Mouse (Mus musculus): ENCODE measurements around the gene Kcnc1. TPM values are rescaled to one million over a fixed set of nuclear protein-coding genes. Genes with fewer than 3 reads are reported as not detected.

Gene Kcnc1
- total and polyA plus RNA-seq, 3 experiments, result not detected

DNA sequence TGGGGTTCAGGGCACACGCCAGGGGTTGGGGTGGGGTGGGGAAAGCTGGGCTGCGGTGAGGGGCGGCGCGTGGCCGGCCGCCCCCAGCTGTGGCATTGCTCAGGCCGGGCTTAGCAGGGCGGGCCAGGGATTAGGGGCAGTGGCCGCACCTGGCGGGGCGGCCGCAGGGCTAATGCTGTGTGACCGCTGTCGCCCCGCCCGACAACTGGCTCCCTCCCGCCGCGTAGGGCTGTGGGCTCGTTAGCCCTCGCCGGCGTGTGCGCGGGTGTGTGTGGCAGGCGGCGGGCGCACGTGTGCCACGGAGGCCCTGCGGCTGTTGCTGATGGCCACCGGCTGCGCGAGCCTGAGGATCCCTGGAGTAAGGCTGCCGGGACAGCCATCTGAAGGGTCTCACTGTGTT, 47.5 kb upstream of the Kcnc1 start (continued):
- TF ChIP-seq ETS1 (IDR thresholded peaks at IDR 0.05; ENCODE audit: low read depth, low read length) (no peak), NELFE (IDR thresholded peaks at IDR 0.05; ENCODE audit: low read depth, low read length) (no peak), POLR2AphosphoS5 (IDR thresholded peaks at IDR 0.05; ENCODE audit: borderline replicate concordance, low read depth, low read length) (no peak)

DNA sequence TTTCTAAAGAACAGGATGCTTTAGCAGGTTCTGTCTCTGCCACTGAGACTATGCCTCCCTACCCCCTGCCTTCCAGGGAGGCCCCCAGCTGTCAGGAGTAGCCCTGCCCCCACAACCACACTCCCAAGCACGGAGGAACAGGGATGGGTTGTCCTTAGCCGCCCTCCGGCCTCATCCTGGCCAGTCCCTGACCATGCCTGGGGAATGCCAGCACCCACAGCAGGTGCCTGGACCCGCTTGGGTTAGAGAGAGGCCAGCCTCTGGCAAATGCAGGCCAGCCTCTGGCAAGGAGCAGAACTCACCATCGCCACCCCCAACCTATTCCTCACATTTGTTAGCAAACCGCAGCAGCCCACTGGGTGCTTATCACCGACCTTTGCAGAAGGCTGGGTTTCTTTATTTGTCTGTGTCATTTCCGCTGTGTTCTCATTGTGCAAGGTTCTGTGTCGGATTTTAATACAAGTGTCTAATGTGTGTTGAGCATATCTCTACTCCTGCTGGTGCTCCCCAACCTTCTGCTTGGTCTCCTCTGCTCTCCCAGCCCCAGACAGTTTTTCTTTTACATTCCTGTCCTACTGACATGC, 46.1 kb upstream of the Kcnc1 start:
- no peaks in the 10 kb centered on the region for H3K36me3 ChIP-seq (ENCODE audit: control insufficient read depth in 1 of 2, insufficient read depth in 2 of 2, low read length in 2 of 2)
- H3K4me3 ChIP-seq (ENCODE audit: control insufficient read depth in 1 of 2, insufficient read depth in 1 of 2, low read depth in 2 of 2, low read length in 2 of 2), result no peak overlapping the region
- DNase-seq (ENCODE audit: low read depth, low spot score), result no peak
- H3K9ac ChIP-seq (ENCODE audit: control insufficient read depth, low read depth, low read length, poor library complexity, severe bottlenecking), result no peak overlapping the region
- H3K27me3 ChIP-seq (ENCODE audit: control insufficient read depth in 1 of 2, insufficient read depth in 2 of 2, low read length in 2 of 2), result no peaks in the 10 kb centered on the region; a peak in 1 of 4 replicates
- no peaks in the 10 kb centered on the region for H3K9me3 ChIP-seq (replicated peaks; ENCODE audit: insufficient read depth, low read length)
- no peak for TF ChIP-seq MEF2A (IDR thresholded peaks at IDR 0.05; ENCODE audit: extremely low read depth, insufficient replicate concordance, low read depth, low read length, poor library complexity, severe bottlenecking)
- no peak for TF ChIP-seq MYB (IDR thresholded peaks at IDR 0.05; ENCODE audit: low read depth, low read length)
- TF ChIP-seq ZKSCAN1 (IDR thresholded peaks at IDR 0.05; ENCODE audit: low read depth, low read length), result no peak
- TF ChIP-seq NRF1 (IDR thresholded peaks at IDR 0.05; ENCODE audit: insufficient read depth, low read depth, low read length, poor library complexity, severe bottlenecking), result no peak
- no peak for TF ChIP-seq MXI1 (IDR thresholded peaks at IDR 0.05; ENCODE audit: low read depth, low read length)
- TF ChIP-seq USF2 (IDR thresholded peaks at IDR 0.05; ENCODE audit: borderline replicate concordance in 1 of 2, insufficient read depth in 1 of 2, low read depth in 1 of 2, low read length in 2 of 2), result no peak
- no peak for TF ChIP-seq TAL1 (IDR thresholded peaks at IDR 0.05; ENCODE audit: low read length)
- TF ChIP-seq TBP (IDR thresholded peaks at IDR 0.05; ENCODE audit: low read depth, low read length), result no peak
- TF ChIP-seq BHLHE40 (IDR thresholded peaks at IDR 0.05; ENCODE audit: borderline replicate concordance, low read depth, low read length), result no peak
- TF ChIP-seq MAZ (IDR thresholded peaks at IDR 0.05; ENCODE audit: low read depth, low read length), result no peak
- no peak overlapping the region for H3K27ac ChIP-seq (ENCODE audit: control insufficient read depth, low read depth, low read length)
- peaks cover 0 to 4% of the 10 kb centered on the region in 2 experiments; a peak in 1 of 4 replicates for H3K4me1 ChIP-seq (ENCODE audit: control insufficient read depth in 1 of 2, insufficient read depth in 2 of 2, low read length in 2 of 2)
- no peaks in the 10 kb centered on the region for H3K79me2 ChIP-seq (ENCODE audit: control insufficient read depth, insufficient read depth, low read length, poor library complexity)

DNA sequence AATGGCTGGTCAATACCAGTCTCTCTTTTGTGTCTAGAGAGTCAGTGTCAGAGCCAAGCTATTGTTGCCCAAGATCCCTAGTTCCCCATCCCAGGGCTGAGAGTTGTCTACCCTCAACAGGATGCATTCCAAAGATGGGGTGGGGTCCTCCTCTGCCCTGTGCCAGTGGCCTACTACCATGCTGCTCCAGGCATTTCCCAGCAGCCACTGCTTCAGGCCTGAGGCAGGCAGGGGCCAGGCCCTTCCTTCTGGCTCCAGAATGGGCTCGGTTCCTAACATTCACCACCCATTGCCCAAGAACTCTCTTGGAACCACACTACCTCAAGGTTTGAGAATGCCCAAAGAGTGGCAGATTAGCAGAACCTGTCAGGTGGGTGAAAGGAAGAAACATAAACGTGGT, 43.5 kb upstream of the Kcnc1 start:
- H3K4me3 ChIP-seq (ENCODE audit: control insufficient read depth in 1 of 2, insufficient read depth in 1 of 2, low read depth in 2 of 2, low read length in 2 of 2), result no peak overlapping the region
- TF ChIP-seq CHD1 (IDR thresholded peaks at IDR 0.05; ENCODE audit: low read depth, low read length) (no peak), MYC (IDR thresholded peaks at IDR 0.05; ENCODE audit: low read depth, low read length) (no peak), POLR2A (IDR thresholded peaks at IDR 0.05; ENCODE audit: control insufficient read depth in 1 of 2, insufficient read depth in 1 of 2, low read depth in 1 of 2, low read length in 2 of 2, poor library complexity in 1 of 2) (no peak), NELFE (IDR thresholded peaks at IDR 0.05; ENCODE audit: low read depth, low read length) (no peak), ZNF384 (IDR thresholded peaks at IDR 0.05; ENCODE audit: low read depth, low read length) (no peak), MYB (IDR thresholded peaks at IDR 0.05; ENCODE audit: low read depth, low read length) (no peak)
- H3K4me1 ChIP-seq (ENCODE audit: control insufficient read depth in 1 of 2, insufficient read depth in 2 of 2, low read length in 2 of 2), result peaks cover 0 to 4% of the 10 kb centered on the region in 2 experiments; a peak in 1 of 4 replicates
- H3K36me3 ChIP-seq (ENCODE audit: control insufficient read depth in 1 of 2, insufficient read depth in 2 of 2, low read length in 2 of 2), result no peaks in the 10 kb centered on the region
- no peaks in the 10 kb centered on the region for H3K9me3 ChIP-seq (replicated peaks; ENCODE audit: insufficient read depth, low read length)
- no peaks in the 10 kb centered on the region; a peak in 1 of 4 replicates for H3K27me3 ChIP-seq (ENCODE audit: control insufficient read depth in 1 of 2, insufficient read depth in 2 of 2, low read length in 2 of 2)
- H3K79me2 ChIP-seq (ENCODE audit: control insufficient read depth, insufficient read depth, low read length, poor library complexity), result no peaks in the 10 kb centered on the region
- no peak for DNase-seq (ENCODE audit: low read depth, low spot score)
- no peak overlapping the region for H3K27ac ChIP-seq (ENCODE audit: control insufficient read depth, low read depth, low read length)
- H3K9ac ChIP-seq (ENCODE audit: control insufficient read depth, low read depth, low read length, poor library complexity, severe bottlenecking), result no peak overlapping the region

Data from MEL (cell line).